Mouse (Mus musculus): ENCODE data around the gene Patl2.

DNA sequence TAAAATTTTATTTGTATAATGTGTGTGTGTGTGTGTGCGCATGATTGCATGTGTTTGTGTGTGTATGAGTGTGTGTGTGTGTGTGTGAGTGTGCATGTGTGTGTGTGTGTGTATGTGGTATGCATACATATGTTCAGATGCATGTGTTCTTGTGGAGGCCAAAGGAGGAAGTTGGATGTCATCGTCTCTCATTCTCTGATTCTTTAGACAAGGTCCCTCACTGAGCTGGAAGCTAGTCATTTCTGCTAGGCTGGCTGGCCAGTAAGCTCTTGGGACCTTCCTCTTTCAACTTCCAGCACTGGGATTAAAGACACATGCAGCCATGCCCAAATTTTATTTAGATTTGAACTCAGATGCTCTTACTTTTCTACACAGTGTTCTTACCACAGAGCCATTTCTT is 53.9 kb downstream of the Patl2 start:
- no peak for TF ChIP-seq POLR2A (IDR thresholded peaks at IDR 0.05; ENCODE audit: borderline replicate concordance, extremely low read depth, insufficient read depth, insufficient read length, poor library complexity, severe bottlenecking)
- no peak for TF ChIP-seq CTCF (IDR thresholded peaks at IDR 0.05; ENCODE audit: borderline replicate concordance, extremely low read depth, insufficient read depth, insufficient read length)

All from brain, embryonic 14.5 days (tissue).